Mouse (Mus musculus) embryo, embryonic 10 days (tissue): Measurements from ENCODE around the gene Exd2.
A peak's percentile ranks its signal among the peaks of the same experiment; 100 is the strongest.

Source experiments
- DNase-seq: peaks from one replicate; pipeline ENCODE4 v3.0.0-alpha.2; 2015; ENCODE audit warnings: low spot score

The Exd2 gene

DNA sequence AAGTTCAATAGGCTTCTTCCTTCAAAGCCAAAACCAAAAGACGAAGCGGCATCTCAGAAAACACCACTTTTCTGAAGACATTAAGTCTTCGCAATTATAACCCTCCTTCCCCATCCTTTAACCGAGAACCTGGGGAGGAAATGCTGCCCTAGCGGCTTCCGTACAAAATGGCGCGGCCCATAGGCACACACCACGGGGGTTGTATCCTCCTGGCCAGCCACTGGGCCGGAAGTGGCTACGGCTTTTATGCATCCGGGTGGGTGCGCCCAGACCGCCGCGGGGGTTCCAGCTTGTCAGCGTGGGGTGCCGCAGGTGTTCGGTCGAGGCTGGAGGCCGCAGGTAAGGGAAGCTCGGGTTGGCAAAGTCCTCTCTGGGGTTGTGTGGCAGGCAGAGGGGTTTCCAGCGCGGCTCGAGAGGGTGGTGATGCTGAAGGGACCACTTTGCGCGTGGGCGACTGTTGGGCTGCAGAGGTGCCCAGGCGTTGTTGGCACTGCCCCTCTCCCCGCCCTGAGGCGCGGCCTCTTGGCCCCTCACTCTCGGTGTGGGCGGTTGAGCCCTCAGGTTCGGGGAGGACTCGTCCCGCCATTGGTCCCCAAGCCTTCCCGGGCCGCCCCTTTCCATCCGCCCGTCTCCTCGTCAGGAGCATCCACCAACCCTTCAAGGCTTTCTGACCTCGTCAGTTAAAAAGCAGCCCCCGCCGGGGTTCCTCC lies at the start of gene Exd2:
TSS of gene Exd2 (plus strand) at position 154 of the 710 bp plus-strand sequence.
- DNase-seq, result peak; percentile 92

DNA sequence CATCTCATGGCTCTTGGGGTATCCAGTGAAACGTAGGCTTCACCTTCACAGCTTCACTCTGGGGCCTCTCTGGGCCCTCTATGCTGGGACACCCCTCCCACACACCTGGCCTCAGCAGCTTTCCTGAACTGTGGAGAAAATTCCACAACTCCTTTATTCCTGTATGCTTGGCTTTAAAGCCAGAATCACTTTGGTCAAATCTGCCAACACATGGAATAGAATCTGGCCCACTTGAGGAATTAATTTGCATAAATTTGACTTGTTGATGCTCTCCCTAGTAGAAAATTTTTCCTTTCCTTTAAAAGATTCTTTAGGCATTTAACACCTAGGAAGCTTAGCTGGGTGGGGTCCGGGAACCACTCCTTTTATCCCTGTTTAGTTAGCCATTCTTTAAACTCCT lies 47.8 kb upstream of the Exd2 start:
- no peak for DNase-seq

DNA sequence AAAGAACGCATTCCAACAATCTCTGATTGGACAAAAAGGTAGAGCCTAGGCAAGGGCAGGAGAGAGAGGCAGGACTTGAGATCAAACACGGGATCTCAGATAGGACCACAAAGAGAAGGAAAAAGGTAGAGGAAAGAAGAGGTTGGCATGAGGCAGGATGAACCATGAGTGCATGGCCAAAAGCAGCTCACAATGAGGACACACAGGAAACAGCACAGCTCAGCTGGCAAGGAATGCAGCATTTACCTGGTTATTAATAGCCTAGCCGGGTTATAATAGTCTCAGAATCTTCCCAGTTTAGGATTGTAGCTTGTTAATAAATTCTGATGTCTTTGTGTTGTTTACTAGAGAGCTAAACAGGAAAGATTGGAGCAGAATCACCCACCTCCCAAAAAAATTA lies 35.2 kb upstream of the Exd2 start:
- no peak for DNase-seq

DNA sequence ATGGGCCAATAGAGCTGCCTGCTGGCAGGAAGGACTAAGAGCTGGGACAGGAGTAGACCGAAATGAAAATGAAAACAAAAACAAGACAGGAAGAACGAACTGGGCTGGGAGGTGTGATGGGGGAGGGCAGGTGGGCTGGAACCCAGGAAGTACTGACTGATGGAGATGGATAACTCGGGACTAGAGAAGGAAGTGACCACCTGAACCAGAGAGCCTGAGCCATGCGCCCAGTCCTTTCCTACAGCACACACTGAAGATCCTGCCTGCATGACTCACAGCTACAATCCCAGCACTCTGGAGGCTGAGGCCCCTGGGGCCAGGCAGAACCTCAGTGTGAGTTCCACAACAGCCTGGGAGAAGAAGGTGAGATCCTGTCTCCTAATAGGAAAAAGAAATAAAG lies 29.6 kb upstream of the Exd2 start:
- DNase-seq, result no peak

DNA sequence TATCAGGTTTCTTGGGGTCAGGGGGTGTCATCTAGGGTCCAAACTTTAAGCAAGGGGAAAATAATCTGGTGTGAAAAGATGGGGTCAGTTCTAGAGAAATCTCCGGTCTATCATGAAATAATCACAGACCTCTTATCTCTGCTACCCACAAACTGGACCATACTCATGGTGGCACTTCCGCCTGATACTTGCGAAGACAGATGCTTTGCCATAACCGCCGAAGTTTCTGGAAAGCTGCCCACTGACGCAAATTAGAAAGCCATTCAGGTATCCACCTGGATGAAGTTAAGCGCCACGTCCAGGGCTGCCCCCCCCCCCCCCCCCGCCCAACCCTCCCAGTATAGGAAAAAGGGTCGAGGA lies 28.3 kb upstream of the Exd2 start:
- DNase-seq, result no peak

DNA sequence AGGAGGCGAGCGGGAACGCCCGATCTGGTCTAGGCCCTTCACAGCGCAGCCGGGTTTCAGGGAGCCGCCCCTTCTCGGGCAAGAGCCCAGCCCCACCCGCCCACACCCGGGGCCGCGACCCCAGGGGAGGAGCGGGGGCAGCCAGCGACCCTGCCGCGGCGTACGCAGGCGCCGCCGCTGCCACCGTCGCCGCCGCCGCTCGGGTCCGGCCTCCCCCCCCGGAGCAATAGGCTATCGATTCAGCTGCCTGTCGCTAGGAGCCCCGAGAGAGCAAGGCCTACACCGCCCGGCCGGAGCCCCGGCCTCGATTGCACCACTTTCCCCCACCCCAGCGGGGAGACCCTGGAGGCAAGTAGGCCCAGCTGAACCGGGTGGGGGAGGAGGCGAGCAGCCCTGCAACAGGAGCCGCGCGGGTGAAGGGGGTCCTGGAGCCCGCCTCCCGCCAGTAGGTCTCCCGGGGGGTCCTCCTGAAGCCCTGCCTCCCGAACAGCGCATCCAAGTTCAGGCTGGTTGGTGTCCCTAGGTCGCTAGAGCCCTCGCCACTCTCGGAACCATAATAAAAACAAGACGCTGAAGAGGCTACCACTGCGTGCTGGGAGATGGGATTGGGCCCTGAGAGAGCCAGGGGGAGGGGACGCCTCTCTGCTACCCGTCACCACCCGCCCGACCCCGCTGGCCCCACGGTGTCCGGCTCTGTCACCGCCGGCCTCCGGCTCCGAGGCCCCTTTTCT lies 27.8 kb upstream of the Exd2 start:
- peak; percentile 77 for DNase-seq

DNA sequence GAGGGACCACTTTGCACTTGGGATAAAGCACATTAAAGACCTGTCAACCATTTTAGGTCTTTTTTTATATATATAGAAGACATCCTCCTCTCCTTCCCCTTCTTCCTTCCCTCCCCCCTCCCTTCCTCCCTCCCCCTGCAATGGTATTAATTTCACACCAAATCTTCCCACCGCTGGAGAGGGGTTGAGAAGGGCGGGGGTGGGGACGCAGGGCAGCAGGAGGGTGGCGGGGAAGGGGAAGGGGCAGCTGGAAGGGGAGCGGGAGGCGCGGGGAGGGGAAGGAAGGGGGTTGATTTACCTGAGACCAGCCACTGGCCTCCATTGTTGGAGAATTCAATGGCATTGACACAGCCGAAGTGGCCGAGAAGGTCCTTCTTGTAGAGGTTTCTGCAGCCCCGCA lies 27.0 kb upstream of the Exd2 start:
- peak; percentile 41 for DNase-seq

DNA sequence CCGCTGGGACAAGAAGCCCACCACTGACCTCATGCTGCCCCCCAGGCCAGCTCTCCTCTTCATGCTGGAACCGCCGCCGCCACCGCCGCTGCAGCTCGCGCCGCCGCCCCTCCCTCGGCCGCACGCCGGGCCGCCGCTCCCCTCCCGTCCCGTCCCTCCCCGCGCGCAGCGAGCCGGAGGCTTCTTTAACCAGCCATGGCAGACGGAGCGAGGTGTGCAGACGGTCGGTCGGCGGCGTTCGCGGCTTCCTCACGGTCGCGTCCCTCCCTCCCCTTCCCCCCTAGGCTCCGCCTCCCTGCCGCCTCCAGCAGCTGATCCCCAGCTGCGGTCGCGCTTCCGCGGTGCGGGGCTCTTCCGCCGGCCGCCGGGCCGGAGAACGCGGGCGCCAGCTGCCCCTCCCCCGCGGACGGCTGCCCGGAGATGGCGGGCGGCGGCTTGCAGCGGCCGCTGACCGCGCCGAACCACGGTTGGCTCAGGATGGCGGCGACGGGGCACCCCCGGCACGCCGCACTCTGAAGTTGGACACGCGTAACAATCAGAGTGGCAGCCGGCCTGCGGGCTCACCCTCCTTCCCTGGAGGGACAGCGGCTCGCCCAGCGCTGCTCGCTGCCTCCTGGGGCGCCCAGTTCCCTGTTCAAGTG lies 26.4 kb upstream of the Exd2 start, which contains the start of gene Dcaf5:
TSS of gene Dcaf5 (minus strand) at position 266 of the 641 bp plus-strand sequence.
- peak; percentile 84 for DNase-seq

DNA sequence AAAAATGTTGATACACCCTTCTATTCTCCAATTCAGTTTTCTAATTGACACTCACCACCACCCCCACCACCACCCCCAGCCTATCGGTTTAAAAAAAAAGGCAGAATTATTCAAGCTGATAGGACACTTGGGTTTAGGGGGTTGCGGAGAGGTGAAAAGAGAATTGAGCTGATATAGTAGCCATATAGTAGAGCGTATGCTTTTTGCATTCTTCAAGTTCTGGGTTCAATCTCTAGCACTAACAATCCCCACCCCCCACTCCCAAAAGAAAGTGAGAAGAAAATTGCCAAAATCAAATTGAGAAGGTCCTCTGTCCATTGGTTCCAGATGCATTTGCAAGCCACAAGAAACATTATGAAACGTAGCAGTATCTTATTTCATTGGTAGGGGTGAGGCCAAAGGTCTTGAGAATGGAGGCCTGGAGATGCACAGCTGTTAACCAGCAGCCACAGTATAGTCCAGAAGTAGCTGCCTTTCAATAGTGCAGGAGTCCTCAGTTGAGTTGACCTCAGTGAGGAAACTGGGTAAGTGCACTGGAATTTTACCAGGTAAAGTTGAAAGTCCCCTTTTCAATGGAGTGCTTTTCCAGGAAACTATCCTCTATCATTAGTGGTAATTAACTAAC lies 25.7 kb upstream of the Exd2 start:
- peak; percentile 60 for DNase-seq

DNA sequence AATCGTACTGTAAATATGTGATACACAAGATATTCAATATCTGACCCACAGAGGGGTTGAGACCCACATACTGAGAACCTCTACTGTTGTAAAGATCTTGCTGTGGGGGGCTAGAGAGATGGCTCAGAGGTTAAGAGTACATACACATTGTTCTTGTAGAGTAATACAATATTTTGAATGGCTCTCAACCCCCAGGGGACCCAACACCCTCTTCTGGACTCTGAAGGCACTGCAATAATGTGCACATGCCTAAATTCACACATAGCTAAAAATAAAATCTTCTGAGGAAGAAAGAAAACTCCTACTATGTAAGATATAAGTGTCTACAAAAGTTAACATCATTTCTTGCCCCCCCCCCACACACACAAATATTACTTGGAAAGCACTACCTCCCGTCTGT lies 21.9 kb upstream of the Exd2 start:
- no peak for DNase-seq

DNA sequence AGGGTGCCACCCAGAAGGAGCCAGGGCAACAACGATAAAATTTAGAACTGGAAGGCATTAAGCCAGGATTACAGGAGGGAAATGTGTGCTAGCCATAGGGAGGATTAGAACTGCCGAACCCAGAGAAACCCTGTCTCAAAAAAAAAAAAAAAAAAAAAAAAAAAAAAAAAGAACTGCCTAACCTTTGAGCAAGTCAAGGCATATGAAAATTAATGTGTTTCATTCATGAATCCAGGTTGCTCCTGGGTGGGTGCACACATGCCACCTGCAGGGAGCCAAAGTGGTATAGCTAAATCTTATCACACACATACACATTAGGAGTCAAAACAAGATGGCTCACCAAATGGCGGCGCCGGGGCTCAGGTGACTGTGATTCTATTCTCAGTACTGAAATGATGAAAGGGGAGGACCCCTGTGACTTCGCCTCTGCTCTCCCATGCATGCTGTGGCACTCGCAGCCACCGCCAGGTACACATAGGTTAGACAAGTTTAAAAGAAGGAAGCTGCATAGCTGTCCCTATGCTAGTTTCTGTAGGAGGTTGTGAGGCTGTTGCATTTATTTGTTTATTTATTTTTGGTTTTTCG lies 18.3 kb upstream of the Exd2 start:
- no peak for DNase-seq

DNA sequence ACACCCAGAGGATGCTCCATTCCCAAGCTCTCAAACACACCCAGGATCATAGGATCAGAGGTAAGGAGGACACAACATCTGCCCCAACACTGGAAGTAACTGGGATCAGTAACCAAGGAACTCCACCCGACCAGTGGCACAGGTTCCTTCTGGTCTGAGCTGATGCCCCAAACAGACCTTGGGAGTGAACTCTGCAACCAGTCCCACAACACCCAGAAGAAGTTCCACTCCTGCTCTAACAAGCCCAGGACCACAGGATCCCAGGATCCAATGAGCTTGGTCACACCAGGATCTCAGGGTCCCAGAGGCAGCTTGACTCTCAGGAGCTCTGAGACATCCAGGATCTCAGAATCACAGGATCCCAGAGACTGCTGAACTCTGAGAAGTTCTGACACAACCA lies 9.4 kb upstream of the Exd2 start:
- DNase-seq, result no peak

DNA sequence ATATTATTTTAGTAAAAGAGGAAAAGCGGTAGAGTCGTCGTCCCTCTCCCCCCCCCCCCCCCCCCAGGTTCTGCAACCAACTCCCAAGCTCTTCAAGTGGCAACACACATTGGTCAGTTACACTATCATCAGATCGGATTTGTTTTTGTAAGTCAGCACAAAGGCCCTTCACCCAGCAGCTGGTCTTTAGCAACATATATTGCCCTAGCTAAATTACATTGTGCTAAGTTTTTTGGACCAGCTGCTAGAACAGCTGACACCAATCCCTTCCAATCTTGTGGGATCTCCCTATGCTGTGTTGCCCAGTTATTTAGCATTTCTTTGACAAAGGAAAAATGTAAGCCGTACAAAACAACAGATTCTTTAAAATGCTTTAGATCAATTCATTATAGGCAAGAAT lies 4.9 kb upstream of the Exd2 start:
- DNase-seq, result no peak

DNA sequence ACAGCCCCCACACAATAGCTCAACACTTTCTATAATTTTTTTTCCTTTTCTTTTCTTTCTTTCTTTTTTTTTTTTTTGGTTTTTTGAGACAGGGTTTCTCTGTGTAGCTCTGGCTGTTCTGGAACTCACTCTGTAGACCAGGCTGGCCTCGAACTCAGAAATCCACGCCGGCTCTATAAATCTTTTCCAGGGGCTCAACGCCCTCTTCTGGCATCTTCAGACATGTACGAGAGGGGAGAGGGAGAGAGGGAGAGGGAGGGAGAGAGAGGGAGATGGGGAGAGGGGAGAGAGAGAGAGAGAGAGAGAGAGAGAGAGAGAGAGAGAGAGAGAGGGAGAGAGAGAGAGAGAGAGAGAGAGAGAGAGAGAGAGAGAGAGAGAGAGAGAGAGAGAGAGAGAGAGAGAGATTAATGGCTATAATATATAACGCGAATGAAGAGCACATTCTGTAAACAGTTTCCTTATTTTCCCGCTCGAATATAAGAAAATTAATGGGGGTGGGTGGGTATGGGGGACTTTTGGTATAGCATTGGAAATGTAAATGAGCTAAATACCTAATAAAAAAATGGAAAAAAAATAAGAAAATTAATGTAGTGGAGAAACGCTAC lies 501 bp upstream of the Exd2 start:
- peak; percentile 40 for DNase-seq

DNA sequence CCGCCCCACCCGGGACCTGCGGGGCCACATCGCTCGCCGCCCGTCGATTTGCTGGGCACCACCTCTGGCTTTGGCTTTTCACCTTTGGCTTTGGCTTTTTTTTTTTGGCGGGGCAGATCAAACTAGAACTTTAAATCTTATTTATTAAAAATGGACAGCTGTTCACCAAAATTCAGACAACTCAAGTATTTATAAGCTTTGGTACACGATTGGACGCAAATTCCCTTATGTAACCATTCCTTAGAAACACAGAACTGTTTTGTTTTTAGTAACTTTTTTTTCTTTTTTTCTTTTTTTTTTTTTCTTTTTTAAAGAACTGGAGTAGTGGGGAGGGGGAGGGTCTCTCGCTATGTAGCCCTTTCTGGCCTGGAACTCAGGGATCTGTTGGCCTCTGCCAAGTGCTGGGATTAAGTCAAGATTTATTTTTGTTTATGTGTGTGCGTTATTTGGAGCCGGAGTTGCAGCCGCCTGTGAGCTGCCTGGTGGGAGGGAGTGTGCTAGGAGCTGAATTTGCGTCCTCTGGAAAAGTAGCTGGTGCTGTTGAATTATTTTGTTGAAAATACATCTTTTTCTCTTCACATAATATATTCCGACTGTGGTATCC lies 873 bp downstream of the Exd2 start:
- DNase-seq, result peak; percentile 12

DNA sequence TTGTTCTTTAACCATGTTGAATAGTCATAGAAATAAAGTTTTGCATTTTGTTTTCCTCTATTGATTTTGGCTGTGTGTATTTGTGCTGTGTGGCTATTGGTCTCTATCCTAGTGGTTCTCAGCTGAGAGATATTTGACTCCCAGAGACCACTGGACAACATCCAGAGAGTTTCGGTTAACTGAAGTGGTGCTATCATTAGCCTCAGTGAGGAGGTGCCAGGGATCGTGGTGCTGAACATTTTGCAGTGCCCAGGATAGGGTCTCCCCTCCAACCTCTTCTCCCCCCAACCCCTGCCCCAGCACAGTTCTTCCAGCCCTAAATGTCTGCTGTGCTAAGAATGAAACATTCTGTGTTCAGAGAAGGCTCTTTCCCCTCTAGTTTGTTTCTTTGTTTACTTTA lies 7.3 kb downstream of the Exd2 start:
- no peak for DNase-seq

DNA sequence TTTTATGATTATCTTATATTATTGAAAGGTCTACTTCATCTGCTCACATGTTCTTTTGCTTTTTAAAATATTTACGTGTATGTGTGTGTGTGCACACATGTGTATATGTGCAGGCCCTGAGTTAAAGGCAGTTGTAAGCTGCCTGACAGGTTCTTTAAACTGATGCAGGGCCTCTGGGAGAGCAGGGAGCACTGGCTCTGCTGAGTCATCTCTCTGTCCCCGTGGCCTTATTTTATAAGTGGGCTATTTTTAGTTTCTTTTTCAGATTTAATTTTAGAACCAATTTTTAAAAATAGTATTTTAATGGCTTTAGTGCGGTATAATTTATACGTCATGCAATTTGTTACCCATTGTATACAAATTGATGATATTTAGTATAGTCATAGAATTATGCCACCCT lies 9.0 kb downstream of the Exd2 start:
- no peak for DNase-seq

DNA sequence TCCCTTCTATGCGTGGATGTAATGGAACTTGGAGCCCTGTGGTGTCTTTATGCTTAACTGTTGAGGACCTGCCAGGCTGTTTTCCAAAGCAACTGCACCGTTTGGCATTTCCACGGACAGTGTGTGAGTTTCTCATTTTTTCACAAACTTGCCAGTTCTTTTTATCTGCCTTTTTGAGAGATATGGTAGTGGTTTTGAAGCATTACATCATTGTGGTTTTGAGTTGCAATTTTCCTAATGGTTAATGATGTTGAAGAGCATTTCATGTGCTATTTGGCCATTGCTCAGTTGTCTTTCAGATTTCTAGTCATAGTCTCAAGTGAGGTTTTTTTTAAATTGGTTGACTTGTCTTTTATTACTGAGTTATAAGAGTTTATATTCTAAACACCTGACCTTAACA lies 10.8 kb downstream of the Exd2 start:
- no peak for DNase-seq

DNA sequence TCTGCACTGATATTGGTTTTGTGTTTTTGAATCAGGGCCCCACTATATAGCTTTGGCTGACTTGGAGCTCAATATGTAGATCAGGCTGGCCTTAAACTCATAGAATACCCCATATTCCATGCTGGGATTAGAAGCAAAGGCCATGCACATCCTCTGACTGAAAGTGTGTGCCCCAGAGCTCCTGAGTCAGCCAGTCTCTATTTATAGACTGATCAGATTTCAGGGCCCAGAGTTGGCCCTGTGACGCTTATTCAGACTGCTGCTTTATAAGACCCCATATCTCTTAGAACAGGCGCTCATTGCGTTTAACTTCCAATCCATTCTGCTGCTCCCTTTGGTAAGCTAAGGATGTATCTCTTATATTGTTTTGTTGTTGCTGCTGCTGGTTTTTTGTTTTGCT lies 17.1 kb downstream of the Exd2 start:
- no peak for DNase-seq

DNA sequence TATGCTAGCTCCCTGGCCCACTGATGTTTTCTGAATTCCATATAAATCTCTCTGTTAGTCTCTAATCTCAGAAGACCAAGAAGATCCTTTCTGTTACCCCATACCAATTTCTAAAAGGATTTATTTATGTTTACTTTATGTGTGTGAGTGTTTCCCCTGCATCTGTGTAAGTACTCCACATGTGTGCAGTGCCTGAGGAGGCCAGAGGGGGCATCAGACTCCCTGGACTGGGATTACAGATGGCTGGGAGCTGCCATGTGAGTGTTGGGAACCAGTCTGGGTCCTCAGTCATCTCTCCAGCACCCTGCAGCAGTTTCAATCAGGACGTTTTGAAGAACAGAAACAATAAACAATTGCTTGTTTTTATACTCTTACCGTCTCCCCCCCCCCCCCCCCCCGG lies 20.5 kb downstream of the Exd2 start:
- no peak for DNase-seq

DNA sequence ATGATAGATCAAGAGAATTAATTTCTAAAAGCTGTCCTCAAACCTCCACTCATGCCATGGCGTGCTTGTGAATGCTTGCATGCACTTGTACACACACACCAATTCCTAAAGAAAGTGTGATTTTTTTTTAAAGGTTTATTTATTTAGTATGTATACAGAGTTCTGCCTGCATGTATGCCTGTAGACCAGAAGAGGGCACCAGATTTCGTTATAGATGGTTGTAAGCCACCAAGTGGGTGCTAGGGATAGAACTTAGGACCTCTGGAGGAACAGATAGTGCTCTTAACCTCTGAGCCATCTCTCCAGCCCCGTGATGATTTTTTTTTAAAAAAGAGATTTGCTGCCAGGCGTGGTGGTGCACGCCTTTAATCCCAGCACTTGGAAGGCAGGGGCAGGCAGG lies 30.4 kb downstream of the Exd2 start:
- no peak for DNase-seq

DNA sequence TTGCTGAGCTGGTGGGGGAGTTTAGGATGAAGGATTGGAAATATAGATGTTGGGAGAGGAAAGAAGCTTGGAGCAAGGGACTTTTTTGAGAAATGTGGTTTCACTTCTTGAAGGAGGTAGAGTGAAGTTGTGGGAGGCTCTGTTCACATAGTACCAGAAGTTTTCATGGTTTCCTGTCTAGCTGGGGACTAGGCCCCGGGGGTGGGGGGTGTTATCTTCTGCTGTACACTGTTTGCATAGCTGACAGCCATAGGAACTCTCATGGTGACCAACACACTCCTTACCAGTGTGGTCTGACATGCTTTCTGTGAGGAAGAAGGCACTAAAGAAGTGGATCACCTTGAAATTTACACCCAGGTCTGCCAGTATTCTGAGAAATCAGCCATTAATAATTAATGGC lies 32.8 kb downstream of the Exd2 start:
- no peak for DNase-seq
